Mouse (Mus musculus): Measurements from ENCODE around the gene Ptgr1.

- TF ChIP-seq CTCF (conservative IDR thresholded peaks at IDR 0.05; ENCODE audit: insufficient read depth, insufficient read length, low read depth, low read length) (no peak), POLR2A (IDR thresholded peaks at IDR 0.05; ENCODE audit: low read depth, low read length) (no peak)
These were observed 11.8 kb upstream of the Ptgr1 start for GRCm38 (mm10) chr4:58998688-58999087.

Measured in kidney, adult 2 months (tissue).